In genomic region chrX:52287944-52288343, GRCm38 (mm10) we compare ENCODE assay signal across 14 mouse cellular contexts.
DNase-seq lines count a peak whose midpoint lies in the region; ATAC-seq lines count a peak whose summit lies in the region.
"Had no signal": no experiment of that assay in that cellular context is flagged by ENCODE, and none has a peak within 500 bp of the region (broad histone marks: within the 10 kb centered on the region; RNA-seq: fewer than 3 reads in every experiment).

No protein-coding gene starts in this region.

- no peak for ATAC-seq in cerebellum, adult (ENCODE audit: insufficient number of reproducible peaks, low FRiP score, low TSS enrichment)

- H3K4me3 ChIP-seq in heart, embryonic 10.5 days, result no peak overlapping the region
- H3K4me3 ChIP-seq: embryonic facial prominence, embryonic 15.5 days; heart, adult 2 months; megakaryocyte, embryonic 14.5 days had no signal

- no peaks in the 10 kb centered on the region for H3K36me3 ChIP-seq in heart, embryonic 10.5 days
- H3K36me3 ChIP-seq: embryonic facial prominence, embryonic 15.5 days had no signal

- peak; percentile 51 to 63 for DNase-seq in cerebellum, postnatal 10 days
- DNase-seq in heart, embryonic 10.5 days (ENCODE audit: low spot score), result no peak
- DNase-seq in heart, postnatal 25 days (ENCODE audit: low spot score), result no peak
- DNase-seq in ovary, adult 18-20 months (ENCODE audit: low spot score), result peak; percentile 74
- no peak for DNase-seq in ovary, postnatal 10 days (ENCODE audit: low spot score)
- DNase-seq in skeletal muscle tissue, adult 2 months (ENCODE audit: low read depth, low spot score), result peak; percentile 38
- DNase-seq in spleen, postnatal 36 days (ENCODE audit: low spot score in 2 of 2), result no peak
- DNase-seq: kidney, adult 8-10 months; lung, embryonic 14.5 days; right cerebral cortex, postnatal 25 days had no signal

- H3K27ac ChIP-seq in heart, embryonic 10.5 days, result peak overlapping the region; percentile 29; the same call in 1 of the 2 replicates
- H3K27ac ChIP-seq: embryonic facial prominence, embryonic 15.5 days; heart, adult 2 months had no signal

- no peaks in the 10 kb centered on the region for H3K4me1 ChIP-seq in heart, embryonic 10.5 days
- H3K4me1 ChIP-seq: embryonic facial prominence, embryonic 15.5 days; megakaryocyte, embryonic 14.5 days had no signal

- no peaks in the 10 kb centered on the region for H3K9me3 ChIP-seq in heart, embryonic 10.5 days
- H3K9me3 ChIP-seq: embryonic facial prominence, embryonic 15.5 days; megakaryocyte, embryonic 14.5 days had no signal

- intact Hi-C loops in heart, postnatal 25 days (cut with DNase I), result no loop called here

- no peaks in the 10 kb centered on the region for H3K27me3 ChIP-seq in heart, embryonic 10.5 days (ENCODE audit: insufficient read depth, poor library complexity, severe bottlenecking)
- H3K27me3 ChIP-seq: embryonic facial prominence, embryonic 15.5 days had no signal

- 76% methylated on average over 6 of the region's 6 CpGs for WGBS in heart, embryonic 10.5 days

Comparison
In these comparisons a context has a peak if more than half of its experiments do, and no peak if none do; other contexts are left out.
1. DNase-seq: peak in cerebellum, postnatal 10 days (2 of 2), ovary, adult 18-20 months (single experiment) and skeletal muscle tissue, adult 2 months (single experiment); none in heart, embryonic 10.5 days (single experiment), heart, postnatal 25 days (single experiment), ovary, postnatal 10 days (single experiment) and spleen, postnatal 36 days (0 of 2).